Comparison of ENCODE assay signal across 8 mouse cellular contexts in the genomic region with DNA sequence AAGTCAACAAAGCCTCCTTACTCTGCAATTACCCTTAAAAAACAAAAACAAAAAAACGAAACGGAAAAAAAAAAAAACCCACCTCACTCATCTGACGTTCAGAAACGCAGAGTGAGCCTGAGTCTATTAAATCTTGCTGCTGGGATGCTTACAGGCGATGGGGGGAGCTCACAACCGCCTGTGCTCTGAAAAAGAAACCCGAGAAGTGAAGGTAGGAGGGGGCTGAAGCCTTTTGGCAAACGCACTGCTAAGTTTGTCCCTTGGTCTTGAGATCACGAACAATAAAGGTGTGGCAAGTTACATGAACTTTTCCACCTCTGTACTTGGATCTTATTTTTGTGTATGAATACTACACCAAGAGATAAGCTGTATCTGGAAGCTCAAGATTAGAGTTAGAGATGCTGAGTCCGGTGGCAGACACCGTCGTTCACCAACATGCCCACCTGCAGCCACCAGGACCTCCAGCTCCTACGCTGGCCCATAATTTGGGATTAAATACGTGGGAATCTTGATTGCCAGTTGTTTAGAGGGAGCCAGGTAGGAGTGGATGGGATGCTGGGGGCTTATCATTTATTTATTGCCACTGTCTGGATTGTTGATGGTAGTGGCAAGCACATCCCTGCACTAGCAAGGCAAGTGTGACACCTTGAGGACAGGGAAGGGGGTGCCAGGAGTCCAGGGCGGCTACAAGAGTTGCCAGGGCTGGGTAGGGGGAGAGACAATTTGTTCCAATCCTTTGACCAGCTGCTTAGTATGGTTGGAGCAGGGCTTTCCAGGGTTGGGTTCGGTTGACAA. TPM values are rescaled to one million over a fixed set of nuclear protein-coding genes. Genes with fewer than 3 reads are reported as not detected.
DNase-seq lines count a peak whose midpoint lies in the region; ATAC-seq and TF ChIP-seq lines count a peak whose summit lies in the region.

No protein-coding gene starts in this region.

- no peak for TF ChIP-seq EP300 in ES-Bruce4 (IDR thresholded peaks at IDR 0.05; ENCODE audit: insufficient read depth, low read depth, low read length)
- no peak for TF ChIP-seq EP300 in stomach, postnatal 0 days (optimal IDR thresholded peaks at IDR 0.05)

- DNase-seq in cerebellum, postnatal 25 days, result peak; percentile 12 to 38
- DNase-seq in cerebellum, adult 18-20 months, result no peak
- no peak for DNase-seq in forebrain, embryonic 11.5 days (ENCODE audit: low spot score)
- peak; percentile 93 for DNase-seq in midbrain, embryonic 11.5 days (ENCODE audit: low spot score, missing footprints)
- DNase-seq in stomach, postnatal 0 days (ENCODE audit: low spot score), result peak; percentile 26
- no peak for DNase-seq in gastrocnemius, postnatal 36 days

- WGBS in forebrain, embryonic 11.5 days, result 2% methylated on average over 16 of the region's 16 CpGs
- 6% methylated on average over 16 of the region's 16 CpGs for WGBS in intestine, embryonic 16.5 days
- whole genome bisulfite sequencing in midbrain, embryonic 11.5 days, result 3% methylated on average over 16 of the region's 16 CpGs
- 10% methylated on average over 16 of the region's 16 CpGs for WGBS in stomach, postnatal 0 days

- peak; percentile 87 for ATAC-seq in forebrain, embryonic 11.5 days (replicated peaks; ENCODE audit: low FRiP score)
- ATAC-seq in intestine, embryonic 16.5 days, result no peak
- peak; percentile 90 for ATAC-seq in midbrain, embryonic 11.5 days (ENCODE audit: low FRiP score)
- no peak for ATAC-seq in stomach, postnatal 0 days (ENCODE audit: low FRiP score, low TSS enrichment)

- no peaks in the 10 kb centered on the region for H3K36me3 ChIP-seq in ES-Bruce4 (ENCODE audit: control insufficient read depth, insufficient read depth, low read length, poor library complexity, severe bottlenecking)
- H3K36me3 ChIP-seq in forebrain, embryonic 11.5 days (ENCODE audit: control insufficient read depth, insufficient read depth, low read length), result no peaks in the 10 kb centered on the region
- H3K36me3 ChIP-seq in intestine, embryonic 16.5 days (ENCODE audit: control insufficient read depth, insufficient read depth, low read length), result no peaks in the 10 kb centered on the region
- H3K36me3 ChIP-seq in midbrain, embryonic 11.5 days (ENCODE audit: control insufficient read depth, insufficient read depth, low read length), result no peaks in the 10 kb centered on the region
- H3K36me3 ChIP-seq in stomach, postnatal 0 days (ENCODE audit: control insufficient read depth, insufficient read depth, low read length), result no peaks in the 10 kb centered on the region

- H3K27me3 ChIP-seq in ES-Bruce4 (ENCODE audit: control insufficient read depth, insufficient read depth, low read length, poor library complexity, severe bottlenecking), result peaks cover 2% of the 10 kb centered on the region; the same call in 1 of the 2 replicates
- peaks cover 7% of the 10 kb centered on the region; the same call in 1 of the 2 replicates for H3K27me3 ChIP-seq in forebrain, embryonic 11.5 days (ENCODE audit: control insufficient read depth, insufficient read depth, low read length)
- peaks cover 19% of the 10 kb centered on the region for H3K27me3 ChIP-seq in intestine, embryonic 16.5 days (replicated peaks; ENCODE audit: control insufficient read depth, insufficient read depth, low read length)
- H3K27me3 ChIP-seq in midbrain, embryonic 11.5 days (ENCODE audit: control insufficient read depth, insufficient read depth, low read length), result peaks cover 11% of the 10 kb centered on the region
- no peaks in the 10 kb centered on the region for H3K27me3 ChIP-seq in stomach, postnatal 0 days (ENCODE audit: control insufficient read depth, insufficient read depth, low read length)

- no peak overlapping the region for H3K4me3 ChIP-seq in ES-Bruce4 (ENCODE audit: low read depth, low read length)
- peak overlapping the region; percentile 47 for H3K4me3 ChIP-seq in forebrain, embryonic 11.5 days (ENCODE audit: low read depth, low read length)
- H3K4me3 ChIP-seq in intestine, embryonic 16.5 days (ENCODE audit: low read length), result peak overlapping the region; percentile 49
- peak overlapping the region; percentile 48 for H3K4me3 ChIP-seq in midbrain, embryonic 11.5 days (ENCODE audit: low read depth, low read length)
- peak overlapping the region; percentile 42; the same call in 1 of the 2 replicates for H3K4me3 ChIP-seq in stomach, postnatal 0 days (ENCODE audit: low read depth, low read length)

- no peak overlapping the region for H3K27ac ChIP-seq in ES-Bruce4 (ENCODE audit: insufficient read depth, low read length)
- H3K27ac ChIP-seq in forebrain, embryonic 11.5 days (ENCODE audit: low read depth, low read length), result no peak overlapping the region
- no peak overlapping the region for H3K27ac ChIP-seq in intestine, embryonic 16.5 days (ENCODE audit: low read length)
- no peak overlapping the region for H3K27ac ChIP-seq in midbrain, embryonic 11.5 days (ENCODE audit: low read depth, low read length)
- H3K27ac ChIP-seq in stomach, postnatal 0 days (replicated peaks), result no peak overlapping the region

- peak; percentile 41 for TF ChIP-seq CTCF in ES-Bruce4 (IDR thresholded peaks at IDR 0.05; ENCODE audit: low read depth, low read length)
- TF ChIP-seq CTCF in stomach, postnatal 0 days (IDR thresholded peaks at IDR 0.05; ENCODE audit: low read depth), result peak; percentile 81

- peak overlapping the region; percentile 97 for H3K4me2 ChIP-seq in forebrain, embryonic 11.5 days (ENCODE audit: low read depth, low read length, severe bottlenecking)
- peak overlapping the region; percentile 77 for H3K4me2 ChIP-seq in intestine, embryonic 16.5 days (ENCODE audit: low read depth, low read length)
- H3K4me2 ChIP-seq in midbrain, embryonic 11.5 days, result peak overlapping the region; percentile 85
- H3K4me2 ChIP-seq in stomach, postnatal 0 days (replicated peaks; ENCODE audit: low read depth), result peak overlapping the region; percentile 69

- intact Hi-C loops in gastrocnemius, postnatal 36 days (cut with DNase I), result no loop called here

- H3K4me1 ChIP-seq in ES-Bruce4 (ENCODE audit: control insufficient read depth, insufficient read depth, low read length), result peaks cover 2% of the 10 kb centered on the region
- H3K4me1 ChIP-seq in forebrain, embryonic 11.5 days (replicated peaks; ENCODE audit: control insufficient read depth, insufficient read depth, low read length), result no peaks in the 10 kb centered on the region; the same call in 1 of the 2 replicates
- peaks cover 16% of the 10 kb centered on the region for H3K4me1 ChIP-seq in intestine, embryonic 16.5 days (ENCODE audit: control insufficient read depth, insufficient read depth, low read length)
- H3K4me1 ChIP-seq in midbrain, embryonic 11.5 days (ENCODE audit: control insufficient read depth, insufficient read depth, low read length), result peaks cover 2% of the 10 kb centered on the region; the same call in 1 of the 2 replicates
- H3K4me1 ChIP-seq in stomach, postnatal 0 days (replicated peaks; ENCODE audit: control insufficient read depth, insufficient read depth), result no peaks in the 10 kb centered on the region

- H3K9me3 ChIP-seq in ES-Bruce4 (replicated peaks; ENCODE audit: control insufficient read depth, insufficient read depth, low read length, poor library complexity, severe bottlenecking), result no peaks in the 10 kb centered on the region
- H3K9me3 ChIP-seq in forebrain, embryonic 11.5 days (ENCODE audit: control insufficient read depth, low read length), result no peaks in the 10 kb centered on the region
- H3K9me3 ChIP-seq in intestine, embryonic 16.5 days (ENCODE audit: control insufficient read depth, low read length), result no peaks in the 10 kb centered on the region
- no peaks in the 10 kb centered on the region for H3K9me3 ChIP-seq in midbrain, embryonic 11.5 days (ENCODE audit: control insufficient read depth, low read length)
- no peaks in the 10 kb centered on the region for H3K9me3 ChIP-seq in stomach, postnatal 0 days (ENCODE audit: control insufficient read depth, low read length)

- TF ChIP-seq POLR2A in ES-Bruce4 (IDR thresholded peaks at IDR 0.05; ENCODE audit: insufficient read depth, low read length), result no peak

- H3K9ac ChIP-seq in ES-Bruce4 (ENCODE audit: low read depth, poor library complexity, severe bottlenecking), result no peak overlapping the region
- no peak overlapping the region; the same call in 1 of the 2 replicates for H3K9ac ChIP-seq in forebrain, embryonic 11.5 days (ENCODE audit: low read length)
- no peak overlapping the region for H3K9ac ChIP-seq in intestine, embryonic 16.5 days (ENCODE audit: low read depth, low read length)
- H3K9ac ChIP-seq in midbrain, embryonic 11.5 days (ENCODE audit: low read length), result no peak overlapping the region; the same call in 1 of the 2 replicates
- H3K9ac ChIP-seq in stomach, postnatal 0 days (ENCODE audit: low read length), result no peak overlapping the region

RNA-seq across cellular contexts. Expression of gene Trpc4, which starts 0.8 kb away (rescaled TPM):
- polyA plus RNA-seq in ES-Bruce4 (2011; ENCODE audit: insufficient read depth, insufficient read length, low read depth, missing spikeins), result not detected in 2 replicates
- 1.2 and 1.5 TPM in 2 replicates for polyA plus RNA-seq in forebrain, embryonic 11.5 days (2014; fragmentation: Nextera tagmentation; extraction: Ambion mirVana)
- 2.6 TPM in 2 replicates for polyA plus RNA-seq in intestine, embryonic 16.5 days (2015; fragmentation: Nextera tagmentation; extraction: Ambion mirVana)
- polyA plus RNA-seq in midbrain, embryonic 11.5 days (2014; fragmentation: Nextera tagmentation; extraction: Ambion mirVana), result 1.7 TPM in 2 replicates
- polyA plus RNA-seq in stomach, postnatal 0 days (2015; fragmentation: Nextera tagmentation; extraction: Ambion mirVana), result 1.3 TPM in 2 replicates
- total RNA-seq in gastrocnemius, postnatal 36 days (2021), result under 1 TPM in 1 of 2 experiments, not detected in 1; 0.12 TPM

Comparison
In these comparisons a context has a peak if more than half of its experiments do, and no peak if none do; other contexts are left out.
1. DNase-seq: peak in cerebellum, postnatal 25 days (2 of 2), midbrain, embryonic 11.5 days (single experiment) and stomach, postnatal 0 days (single experiment); none in cerebellum, adult 18-20 months (0 of 2), forebrain, embryonic 11.5 days (single experiment) and gastrocnemius, postnatal 36 days (0 of 2).
2. ATAC-seq: peak in forebrain, embryonic 11.5 days (single experiment) and midbrain, embryonic 11.5 days (single experiment); none in intestine, embryonic 16.5 days (single experiment) and stomach, postnatal 0 days (single experiment).
3. Peak in every context shown above with its lines, with median percentiles within 50 percentile points of each other: H3K4me2 ChIP-seq.